Mouse (Mus musculus) liver, embryonic 14.5 days (tissue): Measurements from ENCODE around the gene Pla2g4e.

Experiments used
- CTCF ChIP-seq: IDR thresholded peaks from 2 replicates; pipeline ENCODE4 v1.5.1; 2016; ENCODE audit warnings: antibody characterized with exemption, low read depth, control low read depth
- EP300 ChIP-seq: IDR thresholded peaks from 2 replicates; pipeline ENCODE4 v1.6.1; 2016; ENCODE audit warnings: antibody characterized with exemption, low read depth

GRCm38 (mm10) chr2:120207028-120207427 lies 38.1 kb downstream of the Pla2g4e start:
- TF ChIP-seq CTCF (no peak), EP300 (no peak)
